Mouse (Mus musculus) cerebellum, adult 2 months (tissue): ENCODE results near the gene Lrmda.

Experiments used
- CTCF ChIP-seq: fragments of 200-500 bp; IDR thresholded peaks from 2 replicates; pipeline ENCODE4 v1.5.1; 2011; ENCODE audit warnings: low read depth, mild to moderate bottlenecking, control low read depth, low read length, moderate library complexity, borderline replicate concordance; ENCODE audit not compliant: insufficient read depth
- POLR2A ChIP-seq: fragments of 200-500 bp; IDR thresholded peaks from 2 replicates; pipeline ENCODE4 v1.6.1; 2011; ENCODE audit warnings: low read length, control low read depth, borderline replicate concordance; ENCODE audit not compliant: insufficient read depth

DNA sequence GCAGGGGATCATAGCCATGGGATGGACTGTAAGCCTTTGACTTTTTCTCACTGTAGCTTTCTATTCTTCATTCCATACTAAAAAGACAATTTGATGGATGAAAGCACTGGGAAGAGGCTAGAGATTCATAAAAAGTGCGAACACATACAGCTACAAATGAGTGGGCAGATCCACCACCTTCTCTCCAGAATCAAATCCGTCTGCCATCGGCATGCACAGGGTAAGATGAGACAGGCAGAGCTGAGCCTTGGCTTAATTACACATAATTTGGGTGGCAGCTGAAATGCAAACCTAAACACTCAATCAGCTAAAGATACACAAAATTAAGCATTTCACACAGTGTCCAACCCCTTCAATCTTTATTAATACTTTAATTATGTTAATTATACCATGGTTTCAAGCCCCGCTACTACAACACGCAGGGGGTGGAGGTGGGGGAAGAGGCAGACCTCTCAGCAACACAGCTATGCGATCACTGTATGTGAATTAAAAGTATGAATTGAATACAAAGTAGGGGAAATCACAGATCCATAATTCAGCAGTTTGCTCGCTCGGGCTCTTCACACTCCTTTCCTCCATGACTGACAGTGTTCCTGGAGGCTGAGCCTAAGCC, 709.2 kb downstream of the Lrmda start:
- TF ChIP-seq CTCF (no peak), POLR2A (no peak)
